9 mouse cellular contexts compared by ENCODE assay signal in genomic region chr9:46067691-46068090, GRCm38 (mm10). TPM values are rescaled to one million over a fixed set of nuclear protein-coding genes. Genes with fewer than 3 reads are reported as not detected.
A peak's percentile ranks its signal among the peaks of the same experiment; 100 is the strongest.
DNase-seq lines count a peak whose midpoint lies in the region; ATAC-seq and TF ChIP-seq lines count a peak whose summit lies in the region.
"Had no signal": no experiment of that assay in that cellular context is flagged by ENCODE, and none has a peak within 500 bp of the region (broad histone marks: within the 10 kb centered on the region; RNA-seq: fewer than 3 reads in every experiment).

No protein-coding gene starts in this region.

- no peak overlapping the region for H3K27ac ChIP-seq in ES-Bruce4 (ENCODE audit: insufficient read depth, low read length)
- no peak overlapping the region for H3K27ac ChIP-seq in forebrain, embryonic 14.5 days (ENCODE audit: low read depth, low read length)
- H3K27ac ChIP-seq: heart, embryonic 15.5 days had no signal

- no peak for TF ChIP-seq POLR2A in ES-Bruce4 (IDR thresholded peaks at IDR 0.05; ENCODE audit: insufficient read depth, low read length)

- peak; percentile 70; the same call in 1 of the 2 replicates for TF ChIP-seq EP300 in ES-Bruce4 (IDR thresholded peaks at IDR 0.05; ENCODE audit: insufficient read depth, low read depth, low read length)

- no peak overlapping the region for H3K9ac ChIP-seq in ES-Bruce4 (ENCODE audit: low read depth, poor library complexity, severe bottlenecking)
- H3K9ac ChIP-seq in forebrain, embryonic 14.5 days (ENCODE audit: low read length) = no peak overlapping the region
- H3K9ac ChIP-seq: heart, embryonic 15.5 days had no signal

- H3K27me3 ChIP-seq in ES-Bruce4 (ENCODE audit: control insufficient read depth, insufficient read depth, low read length, poor library complexity, severe bottlenecking) = no peaks in the 10 kb centered on the region
- H3K27me3 ChIP-seq in megakaryocyte, embryonic 14.5 days (replicated peaks) = no peaks in the 10 kb centered on the region
- no peaks in the 10 kb centered on the region for H3K27me3 ChIP-seq in forebrain, embryonic 14.5 days (replicated peaks; ENCODE audit: control insufficient read depth, insufficient read depth, low read length)
- H3K27me3 ChIP-seq: heart, embryonic 15.5 days had no signal

- DNase-seq in c-Kit-positive CD71-negative TER-119-negative erythroid progenitor cells, embryonic 14.5 days (ENCODE audit: low read depth) = peak; percentile 48
- no peak for DNase-seq in left cerebral cortex, postnatal 4 days
- no peak for DNase-seq in forebrain, embryonic 14.5 days (ENCODE audit: low spot score)
- no peak for DNase-seq in ovary, postnatal 14 days (ENCODE audit: low spot score)
- DNase-seq: thymus, postnatal 14 days had no signal

- no peak overlapping the region for H3K4me2 ChIP-seq in forebrain, embryonic 14.5 days (ENCODE audit: low read length)
- H3K4me2 ChIP-seq: heart, embryonic 15.5 days had no signal

- H3K9me3 ChIP-seq in ES-Bruce4 (replicated peaks; ENCODE audit: control insufficient read depth, insufficient read depth, low read length, poor library complexity, severe bottlenecking) = no peaks in the 10 kb centered on the region
- H3K9me3 ChIP-seq in megakaryocyte, embryonic 14.5 days = no peaks in the 10 kb centered on the region
- H3K9me3 ChIP-seq in forebrain, embryonic 14.5 days (replicated peaks; ENCODE audit: control insufficient read depth, low read length) = no peaks in the 10 kb centered on the region
- H3K9me3 ChIP-seq: heart, embryonic 15.5 days had no signal

- 87% methylated on average over 7 of the region's 7 CpGs for WGBS in forebrain, embryonic 14.5 days

- H3K4me1 ChIP-seq in ES-Bruce4 (ENCODE audit: control insufficient read depth, insufficient read depth, low read length) = peaks cover 2% of the 10 kb centered on the region
- peaks cover 87% of the 10 kb centered on the region for H3K4me1 ChIP-seq in megakaryocyte, embryonic 14.5 days
- peaks cover 2% of the 10 kb centered on the region; the same call in 1 of the 2 replicates for H3K4me1 ChIP-seq in forebrain, embryonic 14.5 days (ENCODE audit: control insufficient read depth, insufficient read depth, low read length)

- intact Hi-C loops in left cerebral cortex, postnatal 4 days (cut with DNase I) = no loop called here

- H3K4me3 ChIP-seq in ES-Bruce4 (ENCODE audit: low read depth, low read length) = no peak overlapping the region
- peak overlapping the region; percentile 38 for H3K4me3 ChIP-seq in megakaryocyte, embryonic 14.5 days (replicated peaks)
- no peak overlapping the region for H3K4me3 ChIP-seq in forebrain, embryonic 14.5 days (ENCODE audit: low read depth, low read length)
- H3K4me3 ChIP-seq: heart, embryonic 15.5 days had no signal

- peak; percentile 98 to 99 for ATAC-seq in hematopoietic stem cell, adult 5-6 weeks (replicated peaks in 1 of 2; ENCODE audit: insufficient read depth in 1 of 2, low FRiP score in 2 of 2, low TSS enrichment in 1 of 2, low read depth in 1 of 2, poor library complexity in 2 of 2, severe bottlenecking in 2 of 2)
- ATAC-seq in forebrain, embryonic 14.5 days = no peak

- TF ChIP-seq CTCF in ES-Bruce4 (IDR thresholded peaks at IDR 0.05; ENCODE audit: low read depth, low read length) = no peak

- no peaks in the 10 kb centered on the region for H3K36me3 ChIP-seq in ES-Bruce4 (ENCODE audit: control insufficient read depth, insufficient read depth, low read length, poor library complexity, severe bottlenecking)
- H3K36me3 ChIP-seq in megakaryocyte, embryonic 14.5 days (replicated peaks; ENCODE audit: low read length) = peaks cover 29% of the 10 kb centered on the region
- H3K36me3 ChIP-seq in forebrain, embryonic 14.5 days (ENCODE audit: control insufficient read depth, insufficient read depth, low read length) = no peaks in the 10 kb centered on the region
- H3K36me3 ChIP-seq: heart, embryonic 15.5 days had no signal

RNA-seq across cellular contexts. Expression of gene Sik3, which starts 55.1 kb away (rescaled TPM):
- 23.2 and 28.1 TPM in 2 replicates for polyA plus RNA-seq in ES-Bruce4 (2011; ENCODE audit: insufficient read depth, insufficient read length, low read depth, missing spikeins)
- total RNA-seq in hematopoietic stem cell, adult 5-6 weeks (2017) = 24.3 and 27.4 TPM in 2 replicates
- polyA plus RNA-seq in megakaryocyte, embryonic 14.5 days (2012; ENCODE audit: insufficient read depth, low replicate concordance) = 14.0 and 17.3 TPM in 2 replicates
- total RNA-seq in left cerebral cortex, postnatal 4 days (2021) = 10 to 100 TPM; 54.6 to 56.9 TPM
- polyA plus RNA-seq in forebrain, embryonic 14.5 days (2014; fragmentation: Nextera tagmentation; extraction: Ambion mirVana) = 5.0 and 5.7 TPM in 2 replicates

RNA-seq across cellular contexts. Expression of gene Pafah1b2, which starts 55.2 kb away (rescaled TPM):
- polyA plus RNA-seq in ES-Bruce4 (2011; ENCODE audit: insufficient read depth, insufficient read length, low read depth, missing spikeins) = 76.6 and 77.0 TPM in 2 replicates
- total RNA-seq in hematopoietic stem cell, adult 5-6 weeks (2017) = 105 and 106 TPM in 2 replicates
- polyA plus RNA-seq in megakaryocyte, embryonic 14.5 days (2012; ENCODE audit: insufficient read depth, low replicate concordance) = 17.5 and 72.4 TPM in 2 replicates
- 100 to 1,000 TPM; 262 to 267 TPM for total RNA-seq in left cerebral cortex, postnatal 4 days (2021)
- 314 and 359 TPM in 2 replicates for polyA plus RNA-seq in forebrain, embryonic 14.5 days (2014; fragmentation: Nextera tagmentation; extraction: Ambion mirVana)
